Mouse (Mus musculus) bone marrow, adult 2 months (tissue): ENCODE measurements around the gene Fcgr2b.

Experiments used
- CTCF ChIP-seq: fragments of 200-500 bp; IDR thresholded peaks from 2 replicates; pipeline ENCODE4 v1.5.1; 2011; ENCODE audit warnings: low read length, control low read depth; ENCODE audit not compliant: control insufficient read depth, insufficient read depth
- POLR2A ChIP-seq: fragments of 200-500 bp; IDR thresholded peaks from 2 replicates; pipeline ENCODE4 v1.6.1; 2011; ENCODE audit warnings: low read depth, mild to moderate bottlenecking, control low read depth, low read length, borderline replicate concordance; ENCODE audit not compliant: control insufficient read depth

DNA sequence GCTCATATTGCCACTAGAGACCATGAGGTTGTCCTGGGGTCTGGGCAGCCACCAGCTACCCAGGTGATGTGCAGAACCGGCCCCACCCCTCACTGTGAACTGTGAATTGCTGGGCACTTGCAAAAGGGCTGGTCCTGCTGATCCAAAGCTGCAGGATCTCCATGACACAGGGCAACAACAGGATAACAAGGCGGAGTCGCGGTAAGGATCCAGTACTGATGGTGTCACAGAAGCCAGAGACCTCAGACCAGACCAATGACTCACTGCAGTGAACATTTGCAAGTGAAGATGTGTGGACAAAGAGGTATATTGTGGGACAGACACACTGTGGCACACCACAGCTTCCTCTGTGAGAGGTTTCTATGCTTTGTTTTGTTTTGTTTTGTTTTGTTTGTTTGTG is 2.3 kb upstream of the Fcgr2b start:
- TF ChIP-seq CTCF (no peak), POLR2A (no peak)
